Mouse (Mus musculus) megakaryocyte progenitor cell, adult 5-6 weeks (primary cell): ENCODE measurements at regions not wholly inside any gene's neighbourhood (a gene's known extent, or its start where the extent isn't known, plus 50 kb on each side); places are given as distances from the start of the nearest gene placed in this dataset.
A peak's percentile ranks its signal among the peaks of the same experiment; 100 is the strongest.

Source experiments
- ATAC-seq: replicated peaks from 2 replicates; pipeline ENCODE4 v1.8.0; 2016; ENCODE audit warnings: mild to moderate bottlenecking, moderate TSS enrichment, inconsistent platforms; ENCODE audit not compliant: poor library complexity

GRCm38 (mm10) chr11:18821384-18821783, 197.4 kb downstream of the Meis1 start:
- peak; percentile 94 for ATAC-seq

- ATAC-seq = peak; percentile 83
Observed at GRCm38 (mm10) chr11:18814110-18814509, 204.7 kb downstream of the Meis1 start.

GRCm38 (mm10) chr11:18767479-18767878, 251.3 kb downstream of the Meis1 start:
- peak; percentile 50; the same call in 1 of the 2 replicates for ATAC-seq

GRCm38 (mm10) chr11:18766458-18767016, 252.2 kb downstream of the Meis1 start:
- ATAC-seq = no peak

- no peak for ATAC-seq
Observed at GRCm38 (mm10) chr11:18758591-18759074, 260.2 kb downstream of the Meis1 start.

DNA sequence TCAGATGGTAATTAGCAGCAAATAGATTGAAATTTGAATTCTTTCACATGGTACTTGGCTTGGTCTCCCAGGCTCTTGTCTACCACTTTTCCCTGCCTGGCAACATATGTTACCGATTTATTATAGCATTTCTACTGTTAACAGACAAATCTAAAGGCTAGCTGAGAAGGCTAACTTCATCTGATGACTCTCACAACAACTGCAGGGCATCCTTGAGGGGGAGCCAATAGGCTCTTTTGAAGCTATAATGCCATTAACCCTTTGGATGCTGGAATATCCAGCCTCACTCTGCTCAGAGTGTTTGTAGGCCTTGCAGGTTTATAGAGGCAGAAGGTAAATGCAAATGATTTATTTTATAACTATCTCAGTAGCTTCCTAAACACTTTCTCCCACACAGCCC, 262.2 kb downstream of the Meis1 start:
- ATAC-seq = no peak

DNA sequence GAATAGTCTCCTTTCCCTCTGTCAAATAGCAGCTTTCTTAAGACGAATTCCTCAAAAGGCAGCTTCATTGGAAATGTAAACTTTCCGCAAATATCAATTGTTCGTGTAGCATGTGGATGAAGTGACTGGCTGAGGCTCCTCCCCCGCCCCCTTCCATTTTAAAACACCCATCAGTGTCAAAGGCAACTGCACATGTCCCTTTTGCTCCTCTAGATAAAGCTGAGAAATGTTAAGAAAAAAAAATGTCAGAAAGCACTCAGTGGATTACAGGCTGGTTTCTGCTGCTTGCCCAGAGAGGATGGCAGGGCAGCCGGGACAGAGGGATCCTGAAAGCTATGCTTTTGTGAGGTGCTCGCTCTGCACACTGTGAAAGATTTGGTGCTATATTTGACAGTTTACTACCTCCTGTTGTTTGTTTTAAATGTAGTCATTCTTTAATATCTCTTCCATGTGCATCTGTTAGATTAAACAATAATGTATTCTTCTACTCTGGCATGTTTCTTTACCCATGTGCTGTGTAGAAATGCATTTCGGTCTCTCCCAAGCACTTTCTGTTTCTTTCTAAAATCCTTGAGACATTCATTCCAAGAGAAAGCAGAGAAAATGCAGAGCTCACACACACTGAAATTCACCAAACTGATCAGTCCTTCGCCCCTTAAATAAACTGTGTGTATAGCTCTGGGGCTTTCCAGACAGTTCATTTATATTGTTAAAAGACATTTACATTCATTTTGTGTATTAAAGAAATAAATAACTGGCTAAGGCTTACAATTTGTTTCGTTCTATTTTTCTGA, 263.9 kb downstream of the Meis1 start:
- ATAC-seq = peak; percentile 48

DNA sequence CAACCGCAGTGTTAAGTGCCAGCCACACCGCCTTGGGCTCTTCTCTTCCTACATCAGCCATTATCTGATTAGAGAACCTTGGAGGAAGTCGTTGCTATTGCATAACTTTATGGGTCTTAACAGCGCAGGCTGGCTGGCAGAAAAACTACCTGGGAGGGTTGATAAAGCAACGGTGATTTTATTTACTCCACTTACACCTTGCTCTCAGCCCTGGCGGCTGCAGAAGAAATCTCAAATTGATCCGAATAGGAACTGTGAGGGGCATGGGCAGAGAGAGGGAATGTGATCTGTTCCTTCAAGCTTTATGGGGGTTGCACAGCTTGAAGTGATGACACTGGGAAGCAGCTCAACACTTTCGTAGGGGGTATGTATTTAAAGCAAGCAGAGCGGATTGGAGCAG, 264.9 kb downstream of the Meis1 start:
- ATAC-seq = peak; percentile 79

GRCm38 (mm10) chr11:18753246-18753645, 265.5 kb downstream of the Meis1 start:
- no peak for ATAC-seq

- ATAC-seq = no peak
Observed at GRCm38 (mm10) chr11:18752512-18752911, 266.3 kb downstream of the Meis1 start.

- no peak for ATAC-seq
Observed at GRCm38 (mm10) chr11:18750911-18751841, 267.6 kb downstream of the Meis1 start.

DNA sequence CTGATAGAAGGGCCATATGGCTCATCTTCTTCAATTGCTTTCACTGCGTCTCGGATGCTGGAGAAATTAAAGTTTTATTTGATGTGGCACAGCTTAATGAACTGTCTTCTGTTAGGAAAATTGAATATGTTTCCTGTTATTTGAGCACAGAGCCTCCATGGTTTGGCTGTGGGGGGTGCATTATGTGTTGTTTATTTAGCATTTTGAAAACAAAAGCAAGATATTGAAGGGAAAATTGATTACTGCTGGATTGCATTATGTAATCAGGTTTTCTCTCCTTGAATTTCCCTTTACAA, 268.8 kb downstream of the Meis1 start:
- ATAC-seq = no peak

GRCm38 (mm10) chr11:18749265-18750079, 269.3 kb downstream of the Meis1 start:
- ATAC-seq = no peak

GRCm38 (mm10) chr11:18747871-18748461, 270.8 kb downstream of the Meis1 start:
- ATAC-seq = no peak

DNA sequence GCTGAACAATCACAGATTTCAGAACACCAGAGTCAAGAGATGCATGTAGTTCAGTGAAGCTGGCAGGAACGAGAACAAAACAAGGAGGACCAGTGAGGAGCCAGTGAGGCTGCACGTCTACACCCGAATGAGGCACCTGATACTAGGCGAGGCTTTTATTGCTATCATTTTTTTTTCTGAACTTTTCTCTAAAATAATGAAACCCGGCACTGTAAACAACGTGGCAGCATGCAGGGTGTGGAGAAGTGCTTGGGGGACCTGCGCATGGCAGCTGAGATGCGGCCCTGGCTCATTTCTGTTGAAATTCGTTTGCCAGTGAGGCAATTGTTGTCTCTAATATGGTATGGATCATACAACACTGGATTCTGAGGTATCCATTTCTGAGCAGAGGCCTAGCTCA, 271.4 kb downstream of the Meis1 start:
- ATAC-seq = no peak

DNA sequence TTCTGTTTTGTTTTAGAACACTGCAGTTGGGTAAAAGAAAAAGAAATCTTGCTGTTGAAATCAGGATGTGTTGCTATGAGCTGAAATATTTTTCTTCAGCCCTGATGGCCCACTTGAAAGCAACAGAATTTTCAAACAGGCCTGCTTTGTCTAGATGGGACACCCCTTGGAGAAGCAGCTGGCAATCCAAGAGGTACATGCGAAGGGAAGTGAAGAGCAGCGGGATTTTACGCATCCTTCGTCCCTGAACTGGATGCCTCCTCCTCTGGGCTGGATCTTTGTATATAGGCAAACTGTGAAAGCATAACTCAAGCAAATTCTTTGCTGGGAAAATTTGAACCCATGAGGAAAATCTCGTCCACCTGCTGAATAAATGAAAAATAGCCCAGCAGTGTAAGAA, 272.3 kb downstream of the Meis1 start:
- no peak for ATAC-seq

- no peak for ATAC-seq
Observed at GRCm38 (mm10) chr11:18745840-18746239, 272.9 kb downstream of the Meis1 start.

- no peak for ATAC-seq
Observed at GRCm38 (mm10) chr11:18734904-18735664, 283.7 kb downstream of the Meis1 start.

- no peak for ATAC-seq
Observed at GRCm38 (mm10) chr11:18734075-18734474, 284.7 kb downstream of the Meis1 start.

DNA sequence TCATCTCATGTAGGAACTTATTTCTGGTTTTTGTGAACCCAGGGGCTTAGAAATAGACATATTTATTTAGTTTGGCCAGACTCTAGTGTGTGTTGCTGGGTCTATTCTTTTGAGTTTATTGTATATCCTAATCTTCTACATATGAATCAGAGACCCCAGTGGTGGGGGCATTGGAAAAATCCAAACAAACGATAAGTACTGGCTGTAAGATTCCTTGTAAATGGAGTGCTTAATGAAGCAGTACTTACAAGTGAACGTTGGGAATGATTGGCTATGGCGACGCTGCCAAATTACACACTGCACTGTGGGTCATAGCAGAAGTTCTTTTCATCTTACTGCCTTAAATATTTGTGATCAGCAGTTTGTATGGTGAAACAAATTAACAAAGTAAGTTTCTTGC, 289.0 kb downstream of the Meis1 start:
- ATAC-seq = no peak
